Mouse (Mus musculus) testis, postnatal 14 days (tissue): Measurements from ENCODE around the gene Dlst.
"Not testable (repeated sequence)": the region's sequence is repeated elsewhere in the genome, so short reads cannot be mapped to it uniquely, and the experiment has no call there.

ENCODE experiments used
- DNase-seq: peaks from one replicate; pipeline ENCODE4 v3.0.0; 2021; ENCODE audit warnings: low spot score

Dlst gene

GRCm38 (mm10) chr12:85113917-85114316 lies 3.3 kb downstream of the Dlst start:
- DNase-seq: no peak

DNA sequence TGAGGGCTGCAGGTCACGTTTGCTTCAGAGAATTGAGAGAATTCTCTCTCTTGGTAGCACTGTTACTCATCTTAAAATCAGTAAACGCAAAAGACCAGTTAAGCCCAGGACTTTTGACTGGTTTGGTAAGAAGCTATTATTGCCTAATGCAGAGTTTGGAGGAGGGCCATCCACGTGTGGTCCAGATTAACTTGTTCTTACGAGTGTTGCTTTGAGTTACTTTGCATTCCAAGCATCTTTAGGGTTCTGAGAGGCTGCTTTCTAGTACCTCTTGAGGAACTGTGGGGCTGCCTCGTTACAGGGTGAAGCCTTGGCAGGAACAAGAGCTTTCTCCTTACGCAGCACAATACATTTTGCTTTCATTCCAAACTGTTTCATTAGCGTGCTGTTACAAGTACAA lies 5.0 kb downstream of the Dlst start:
- no peak for DNase-seq

DNA sequence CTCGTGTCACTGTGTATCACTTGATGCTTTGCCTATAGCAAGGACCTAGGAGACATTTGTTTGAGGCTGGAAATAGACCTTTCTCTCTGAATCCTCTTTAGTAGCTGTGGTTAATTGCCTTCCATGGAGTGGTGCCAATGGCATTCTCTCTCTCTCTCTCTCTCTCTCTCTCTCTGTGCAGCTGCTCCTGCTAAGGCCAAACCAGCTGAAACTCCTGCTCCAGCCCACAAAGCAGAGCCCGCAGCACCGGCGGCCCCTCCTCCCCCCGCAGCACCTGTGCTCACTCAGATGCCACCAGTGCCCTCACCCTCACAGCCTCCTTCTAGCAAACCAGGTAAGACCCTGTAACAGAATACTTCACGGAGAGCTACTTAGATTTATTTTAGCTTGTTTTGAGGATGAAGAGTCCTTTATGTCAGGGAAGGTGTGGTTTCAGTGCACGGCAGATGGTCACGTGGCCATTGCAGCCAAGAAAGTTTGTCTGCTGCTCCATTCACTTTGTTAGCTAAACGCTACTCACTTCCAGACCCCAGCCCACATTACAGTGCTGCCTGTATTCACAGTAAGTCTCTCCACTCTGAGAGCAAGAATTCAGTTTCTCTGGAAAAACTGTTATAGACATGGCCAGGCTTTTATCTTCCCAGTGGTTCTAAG lies 11.3 kb downstream of the Dlst start:
- no peak for DNase-seq

- no peak for DNase-seq
These were observed 12.5 kb downstream of the Dlst start for GRCm38 (mm10) chr12:85123108-85123530.

DNA sequence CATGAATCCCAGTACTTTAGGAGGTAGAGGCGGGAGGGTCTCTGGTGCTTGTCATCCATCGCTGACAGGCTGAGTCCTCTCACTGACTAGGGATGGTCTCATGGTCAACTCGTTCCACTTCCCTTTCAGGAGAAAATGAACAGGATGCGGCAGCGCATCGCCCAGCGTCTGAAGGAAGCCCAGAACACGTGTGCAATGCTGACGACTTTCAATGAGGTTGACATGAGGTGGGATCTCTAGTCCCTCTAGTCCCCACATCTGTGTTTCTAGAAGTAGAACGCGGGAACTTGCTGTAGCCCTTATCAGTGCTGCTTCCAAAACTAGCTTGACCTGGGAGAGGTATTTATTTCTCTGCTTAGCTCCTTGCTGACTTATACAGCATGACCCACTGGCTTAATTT lies 13.0 kb downstream of the Dlst start:
- no peak for DNase-seq

- no peak for DNase-seq
These were observed 14.1 kb downstream of the Dlst start for GRCm38 (mm10) chr12:85124751-85125150.

GRCm38 (mm10) chr12:85126986-85127603 lies 16.5 kb downstream of the Dlst start:
- DNase-seq: no peak

- no peak for DNase-seq
These were observed 18.9 kb downstream of the Dlst start for GRCm38 (mm10) chr12:85129426-85129978.

- no peak for DNase-seq
These were observed 20.7 kb downstream of the Dlst start for GRCm38 (mm10) chr12:85131361-85131760.

DNA sequence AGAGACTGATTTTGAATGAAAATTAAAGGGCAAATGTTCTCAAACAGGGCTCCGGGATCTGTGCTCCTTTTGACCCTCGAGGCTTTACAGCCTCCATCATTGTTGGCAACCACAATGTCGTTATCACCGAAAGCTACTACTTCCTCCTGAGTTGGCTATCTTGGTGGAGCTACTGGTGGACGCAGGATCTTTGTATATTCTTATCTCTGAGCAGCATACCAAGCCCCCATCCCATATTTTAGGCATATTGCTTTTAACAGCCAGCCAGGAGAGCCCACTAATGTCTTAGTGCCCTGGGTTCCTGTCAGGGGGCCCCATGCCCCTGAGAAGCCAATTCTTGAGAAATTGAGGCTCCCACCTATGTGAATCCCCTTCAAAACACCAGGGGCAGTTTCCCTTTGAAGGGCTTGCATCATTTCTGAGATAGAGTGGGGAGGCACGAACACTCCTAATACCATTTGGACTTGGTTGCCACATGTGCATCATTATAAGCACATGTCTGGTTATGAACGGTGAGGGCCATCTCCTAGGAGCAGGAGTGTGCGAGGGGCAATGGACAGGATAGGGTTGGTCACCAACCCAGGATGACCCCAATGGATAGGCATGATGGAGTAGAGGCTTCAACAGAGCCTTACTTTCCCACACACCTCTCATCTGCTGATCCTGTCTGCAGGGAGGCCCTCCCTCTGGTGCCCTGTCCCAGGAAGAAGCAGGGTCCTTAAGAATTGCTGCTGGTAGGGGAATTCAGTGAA lies 23.6 kb downstream of the Dlst start:
- no peak for DNase-seq

- DNase-seq: no peak
These were observed 25.2 kb downstream of the Dlst start for GRCm38 (mm10) chr12:85135513-85136470.

DNA sequence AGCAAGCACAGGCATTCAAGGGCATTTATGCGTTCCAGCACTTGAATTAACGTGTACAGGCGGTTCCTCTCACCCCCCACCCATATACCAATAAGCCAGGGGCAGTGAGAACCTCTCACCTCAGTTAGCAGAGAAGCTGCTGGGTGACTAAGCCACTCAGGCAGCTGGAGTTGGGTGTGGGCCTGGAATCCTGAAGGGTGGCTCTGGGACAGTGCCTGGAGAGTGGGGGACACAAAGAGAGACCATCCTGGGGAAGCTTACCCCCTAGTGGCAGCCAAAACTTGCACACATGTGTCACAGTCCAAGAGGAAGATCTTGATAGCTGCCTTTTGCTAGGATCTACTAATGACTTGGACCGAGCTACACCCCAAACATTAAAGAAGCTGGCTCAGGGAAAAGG lies 26.0 kb downstream of the Dlst start:
- DNase-seq: no peak

- DNase-seq: no peak
These were observed 29.5 kb downstream of the Dlst start for GRCm38 (mm10) chr12:85140036-85140701.

DNA sequence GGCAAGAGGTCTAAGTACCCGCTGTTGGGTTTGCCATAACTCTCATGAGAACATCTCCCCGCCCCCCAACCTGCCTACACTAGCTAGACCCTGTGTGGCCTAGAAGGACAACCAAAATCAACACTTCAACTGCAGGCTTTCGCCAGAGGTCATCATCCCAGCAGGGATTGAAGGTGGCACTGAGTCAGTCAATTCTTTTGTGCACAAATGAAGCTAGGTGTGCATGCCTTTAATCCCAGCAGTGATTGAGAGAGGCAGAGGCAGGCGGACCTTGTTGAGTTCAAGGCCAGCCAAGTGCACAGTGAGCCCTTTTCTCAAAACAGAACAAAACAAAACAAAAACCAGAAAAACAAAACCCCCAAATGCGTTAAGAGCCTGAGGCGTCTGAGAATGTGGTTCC lies 30.5 kb downstream of the Dlst start:
- DNase-seq: no peak

DNA sequence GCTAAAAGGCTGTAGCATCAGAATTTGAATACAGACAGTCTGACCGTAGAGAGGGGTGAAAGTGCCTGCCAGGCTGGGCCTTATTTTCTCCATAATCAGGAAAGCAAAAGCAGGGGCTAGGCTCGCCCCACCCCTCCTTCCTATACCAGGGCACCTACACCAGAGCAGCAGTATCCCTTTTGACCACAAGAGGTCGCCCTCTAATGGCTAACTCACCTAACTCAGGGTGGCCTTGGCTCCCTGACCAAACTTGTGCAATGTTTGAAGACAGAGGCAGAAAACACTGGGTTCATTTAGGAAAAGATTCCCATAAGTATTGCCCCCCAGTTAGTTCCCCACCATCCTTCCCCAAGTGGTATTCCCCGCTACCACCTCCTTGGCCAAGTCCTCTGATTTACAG lies 32.2 kb downstream of the Dlst start:
- peak; percentile 68 for DNase-seq

DNA sequence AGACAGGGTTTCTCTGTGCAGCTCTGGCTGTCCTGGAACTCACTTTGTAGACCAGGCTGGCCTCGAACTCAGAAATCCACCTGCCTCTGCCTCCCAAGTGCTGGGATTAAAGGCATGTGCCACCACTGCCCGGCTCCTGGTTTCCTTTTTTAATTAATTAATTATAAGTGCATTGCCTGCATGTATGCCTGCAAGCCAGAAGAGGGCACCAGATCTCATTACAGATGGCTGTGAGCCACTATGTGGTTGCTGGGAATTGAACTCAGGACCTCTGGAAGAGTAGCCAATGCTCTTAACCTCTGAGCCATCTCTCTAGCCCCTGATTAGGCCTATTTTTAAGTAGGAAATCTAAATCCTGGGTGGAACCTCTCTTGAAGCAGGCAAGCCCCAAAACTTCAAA lies 33.6 kb downstream of the Dlst start:
- DNase-seq: not testable (repeated sequence)

- DNase-seq: no peak
These were observed 34.2 kb downstream of the Dlst start for GRCm38 (mm10) chr12:85144821-85145220.

GRCm38 (mm10) chr12:85145630-85146029 lies 35.0 kb downstream of the Dlst start:
- DNase-seq: no peak

DNA sequence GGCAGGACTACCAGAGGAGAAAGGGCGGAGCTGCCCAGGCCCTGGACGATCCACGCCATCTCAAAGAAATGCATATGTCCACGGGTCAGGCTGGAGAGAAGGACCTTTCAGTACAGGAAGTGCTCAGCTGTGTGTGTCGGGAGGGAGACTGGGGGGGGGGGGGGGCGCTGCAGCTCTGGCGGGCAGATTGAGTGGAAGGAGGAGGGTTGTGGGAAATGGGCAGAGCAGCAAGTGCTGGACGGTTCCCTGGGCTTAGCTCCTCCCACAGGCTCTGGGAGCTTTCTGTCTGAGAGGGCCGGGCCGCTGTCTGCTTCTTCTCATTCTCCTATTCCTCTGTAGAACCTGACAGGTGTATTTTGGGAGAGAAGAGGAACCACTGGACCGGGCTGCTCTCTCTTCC lies 35.7 kb downstream of the Dlst start:
- DNase-seq: no peak

DNA sequence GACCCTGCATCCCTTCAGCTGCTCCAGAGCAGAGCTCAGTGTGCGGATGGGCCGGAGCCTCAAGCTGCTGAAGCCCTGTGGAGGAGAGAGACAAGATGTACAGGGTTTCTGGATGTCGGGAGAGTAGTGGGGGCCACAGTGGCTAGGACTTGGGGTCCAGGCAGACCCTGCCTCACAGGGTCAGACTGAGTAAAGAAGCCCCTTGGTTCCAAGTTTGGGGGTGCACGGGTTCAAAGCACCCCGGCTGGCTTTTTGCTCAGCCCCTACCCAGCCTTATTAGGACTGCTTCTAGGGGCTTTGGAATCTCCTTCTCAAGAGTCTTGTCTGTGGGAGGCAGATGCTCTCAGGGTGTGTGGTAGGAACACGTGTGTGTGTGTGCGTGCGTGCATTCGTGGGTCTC lies 36.2 kb downstream of the Dlst start:
- no peak for DNase-seq

DNA sequence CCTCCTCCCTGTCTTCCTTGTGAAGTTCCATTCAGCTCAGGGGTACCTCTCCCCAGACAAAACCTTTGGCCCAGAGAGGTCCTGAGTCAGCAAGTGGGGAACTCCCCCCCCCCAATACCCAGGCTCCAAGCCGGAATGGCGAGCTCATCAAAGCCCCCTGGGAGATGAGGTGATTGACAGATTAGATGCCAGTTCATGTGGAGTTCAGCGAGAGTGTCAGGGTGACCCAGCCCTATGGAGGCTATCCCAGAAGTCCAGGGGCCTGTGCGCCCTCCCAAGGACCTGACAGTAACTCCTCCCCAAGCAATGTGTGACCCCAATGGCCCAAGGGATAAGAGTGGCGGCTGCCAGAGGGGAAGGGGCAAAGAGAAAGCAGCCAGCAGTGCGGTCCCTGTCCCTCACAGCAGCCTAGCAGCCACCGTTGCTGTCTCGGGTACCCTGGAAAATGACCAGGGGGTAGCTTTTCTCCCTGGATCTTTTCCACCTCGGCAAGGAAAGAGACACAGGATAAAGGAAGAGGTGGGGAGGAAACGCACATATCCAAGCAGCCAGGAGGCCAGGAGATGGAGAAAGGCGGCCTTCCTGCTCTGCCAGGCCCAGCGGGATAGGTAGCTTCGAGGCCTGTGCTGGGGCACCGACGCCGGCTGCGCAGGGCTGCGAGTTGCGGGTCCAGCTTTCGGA lies 39.8 kb downstream of the Dlst start:
- no peak for DNase-seq
